Mouse (Mus musculus): ENCODE measurements around the gene Ammecr1.

Gene Ammecr1

GRCm38 (mm10) chrX:142829866-142830470, 136.6 kb downstream of the Ammecr1 start:
- no peak for DNase-seq (ENCODE audit: low read depth in 2 of 2, low spot score in 2 of 2)

- no peak for DNase-seq (ENCODE audit: low read depth in 2 of 2, low spot score in 2 of 2)
Observed at GRCm38 (mm10) chrX:142829267-142829666, 137.3 kb downstream of the Ammecr1 start.

GRCm38 (mm10) chrX:142828184-142828908, 138.2 kb downstream of the Ammecr1 start:
- no peak for DNase-seq (ENCODE audit: low read depth in 2 of 2, low spot score in 2 of 2)

- DNase-seq (ENCODE audit: low read depth in 2 of 2, low spot score in 2 of 2): no peak
Observed at GRCm38 (mm10) chrX:142827644-142828043, 138.9 kb downstream of the Ammecr1 start.

GRCm38 (mm10) chrX:142825309-142825708, 141.2 kb downstream of the Ammecr1 start:
- no peak for DNase-seq (ENCODE audit: low read depth in 2 of 2, low spot score in 2 of 2)

GRCm38 (mm10) chrX:142821846-142822245, 144.7 kb downstream of the Ammecr1 start:
- peak; percentile 6 to 23 for DNase-seq (ENCODE audit: low read depth in 2 of 2, low spot score in 2 of 2)

- no peak for DNase-seq (ENCODE audit: low read depth in 2 of 2, low spot score in 2 of 2)
Observed at GRCm38 (mm10) chrX:142821239-142821638, 145.3 kb downstream of the Ammecr1 start.

GRCm38 (mm10) chrX:142818057-142818682, 148.4 kb downstream of the Ammecr1 start:
- DNase-seq (ENCODE audit: low read depth in 2 of 2, low spot score in 2 of 2): peak; percentile 6 to 38

- no peak for DNase-seq (ENCODE audit: low read depth in 2 of 2, low spot score in 2 of 2)
Observed at GRCm38 (mm10) chrX:142813146-142813545, 153.4 kb downstream of the Ammecr1 start.

- DNase-seq (ENCODE audit: low read depth in 2 of 2, low spot score in 2 of 2): peak; percentile 22 to 33
Observed at GRCm38 (mm10) chrX:142808411-142808810, 158.1 kb downstream of the Ammecr1 start.

GRCm38 (mm10) chrX:142806620-142807061, 159.9 kb downstream of the Ammecr1 start:
- DNase-seq (ENCODE audit: low read depth in 2 of 2, low spot score in 2 of 2): no peak

- no peak for DNase-seq (ENCODE audit: low read depth in 2 of 2, low spot score in 2 of 2)
Observed at GRCm38 (mm10) chrX:142806126-142806525, 160.4 kb downstream of the Ammecr1 start.

- no peak for DNase-seq (ENCODE audit: low read depth in 2 of 2, low spot score in 2 of 2)
Observed at GRCm38 (mm10) chrX:142804596-142804995, 161.9 kb downstream of the Ammecr1 start.
